Mouse (Mus musculus) heart, postnatal 10 days (tissue): ENCODE data around the gene Fgd3. TPM values are rescaled to one million over a fixed set of nuclear protein-coding genes. Genes with fewer than 3 reads are reported as not detected.
A peak's percentile ranks its signal among the peaks of the same experiment; 100 is the strongest.

Experiments
- DNase-seq, 2 experiments: peaks; one replicate each; pipeline ENCODE4 v3.0.0; 2021
- intact Hi-C: fragments of 180-260 bp; cut with DNase I; formaldehyde crosslinking; loops from one replicate; pipeline ENCODE4 v1.15.1; 2025
- total RNA-seq, 2 experiments: library from RNA; stranded (reverse); gene quantifications; 2 replicates each; pipeline ENCODE4 v1.2.3; 2021

The Fgd3 gene
- total RNA-seq, 2 experiments from 2014 or later = 0.50 to 0.57 TPM

- intact Hi-C loops = no loop called here
- peak; percentile 30 to 34 for DNase-seq
Observed at GRCm38 (mm10) chr13:49308861-49309403, 11.2 kb downstream of the Fgd3 start.

GRCm38 (mm10) chr13:49308206-49308605 is 11.9 kb downstream of the Fgd3 start:
- DNase-seq = no peak
- intact Hi-C loops = no loop called here

- peak; percentile 42 to 56 for DNase-seq
- intact Hi-C loops = no loop called here
Observed at GRCm38 (mm10) chr13:49307311-49307969, 12.7 kb downstream of the Fgd3 start.

- intact Hi-C loops = no loop called here
- peak; percentile 15 to 27 for DNase-seq
Observed at GRCm38 (mm10) chr13:49306771-49307310, 13.3 kb downstream of the Fgd3 start.

- DNase-seq = no peak
- intact Hi-C loops = no loop called here
Observed at GRCm38 (mm10) chr13:49300771-49301170, 19.3 kb downstream of the Fgd3 start.

- intact Hi-C loops = no loop called here
- peak in 1 of 2 experiments; percentile 15 for DNase-seq
Observed at GRCm38 (mm10) chr13:49298514-49299381, 21.4 kb downstream of the Fgd3 start.

GRCm38 (mm10) chr13:49296270-49296669 is 23.8 kb downstream of the Fgd3 start:
- intact Hi-C loops = no loop called here
- DNase-seq = no peak

GRCm38 (mm10) chr13:49294108-49294507 is 26.0 kb downstream of the Fgd3 start:
- DNase-seq = no peak
- intact Hi-C loops = no loop called here

- intact Hi-C loops = no loop called here
- DNase-seq = no peak
Observed at GRCm38 (mm10) chr13:49291949-49292348, 28.2 kb downstream of the Fgd3 start.

GRCm38 (mm10) chr13:49291398-49291797 is 28.7 kb downstream of the Fgd3 start:
- peak in 1 of 2 experiments; percentile 29 for DNase-seq
- intact Hi-C loops = no loop called here

- DNase-seq = no peak
- intact Hi-C loops = no loop called here
Observed at GRCm38 (mm10) chr13:49287224-49287623, 32.9 kb downstream of the Fgd3 start.

- intact Hi-C loops = no loop called here
- DNase-seq = no peak
Observed at GRCm38 (mm10) chr13:49286750-49287149, 33.4 kb downstream of the Fgd3 start.

GRCm38 (mm10) chr13:49283686-49284085 is 36.4 kb downstream of the Fgd3 start:
- intact Hi-C loops = no loop called here
- no peak for DNase-seq

- intact Hi-C loops = no loop called here
- no peak for DNase-seq
Observed at GRCm38 (mm10) chr13:49282168-49282567, 37.9 kb downstream of the Fgd3 start.

- intact Hi-C loops = no loop called here
- DNase-seq = peak in 1 of 2 experiments; percentile 12
Observed at GRCm38 (mm10) chr13:49271831-49272765, 48.0 kb downstream of the Fgd3 start.

GRCm38 (mm10) chr13:49270500-49270899 is 49.6 kb downstream of the Fgd3 start:
- intact Hi-C loops = no loop called here
- DNase-seq = no peak

GRCm38 (mm10) chr13:49267645-49268044 is 52.5 kb downstream of the Fgd3 start:
- intact Hi-C loops = no loop called here
- DNase-seq = no peak

GRCm38 (mm10) chr13:49260036-49260722 is 59.9 kb downstream of the Fgd3 start:
- DNase-seq = no peak
- intact Hi-C loops = no loop called here

- intact Hi-C loops = no loop called here
- DNase-seq = no peak
Observed at GRCm38 (mm10) chr13:49257819-49258313, 62.2 kb downstream of the Fgd3 start.
